Mouse (Mus musculus) testis, adult 2 months (tissue): ENCODE results near the gene Igsf21.

ENCODE experiments used
- CTCF ChIP-seq: fragments of 200-500 bp; IDR thresholded peaks from 2 replicates; pipeline ENCODE4 v1.5.1; 2012; ENCODE audit warnings: low read depth, mild to moderate bottlenecking, inconsistent platforms, low read length, moderate library complexity; ENCODE audit not compliant: control insufficient read depth, insufficient read depth, insufficient replicate concordance
- POLR2A ChIP-seq: fragments of 200-500 bp; IDR thresholded peaks from 2 replicates; pipeline ENCODE4 v1.6.1; 2012; ENCODE audit warnings: low read depth, mild to moderate bottlenecking, inconsistent platforms, low read length, moderate library complexity; ENCODE audit not compliant: control insufficient read depth

- no peak for TF ChIP-seq CTCF
- TF ChIP-seq POLR2A, result no peak
Observed at GRCm38 (mm10) chr4:139986913-139987312, 259.7 kb downstream of the Igsf21 start.
